Mouse (Mus musculus) CD4-positive, CD25-positive, alpha-beta regulatory T cell, adult 9 weeks (primary cell): ENCODE data around the gene Angpt4. TPM values are rescaled to one million over a fixed set of nuclear protein-coding genes. Genes with fewer than 3 reads are reported as not detected.

Experiments used
- polyA plus RNA-seq: library from polyadenylated mRNA; unstranded; fragments of 100-300 nt; shearing (Covaris generic); gene quantifications from one replicate; pipeline ENCODE4 v1.2.1, GENCODE M21; 2017

Gene Angpt4
- polyA plus RNA-seq = 0.11 TPM

GRCm38 (mm10) chr2:151910919-151911500 is at the start of gene Angpt4:
Angpt4 (plus strand) TSS chr2:151911210.

DNA sequence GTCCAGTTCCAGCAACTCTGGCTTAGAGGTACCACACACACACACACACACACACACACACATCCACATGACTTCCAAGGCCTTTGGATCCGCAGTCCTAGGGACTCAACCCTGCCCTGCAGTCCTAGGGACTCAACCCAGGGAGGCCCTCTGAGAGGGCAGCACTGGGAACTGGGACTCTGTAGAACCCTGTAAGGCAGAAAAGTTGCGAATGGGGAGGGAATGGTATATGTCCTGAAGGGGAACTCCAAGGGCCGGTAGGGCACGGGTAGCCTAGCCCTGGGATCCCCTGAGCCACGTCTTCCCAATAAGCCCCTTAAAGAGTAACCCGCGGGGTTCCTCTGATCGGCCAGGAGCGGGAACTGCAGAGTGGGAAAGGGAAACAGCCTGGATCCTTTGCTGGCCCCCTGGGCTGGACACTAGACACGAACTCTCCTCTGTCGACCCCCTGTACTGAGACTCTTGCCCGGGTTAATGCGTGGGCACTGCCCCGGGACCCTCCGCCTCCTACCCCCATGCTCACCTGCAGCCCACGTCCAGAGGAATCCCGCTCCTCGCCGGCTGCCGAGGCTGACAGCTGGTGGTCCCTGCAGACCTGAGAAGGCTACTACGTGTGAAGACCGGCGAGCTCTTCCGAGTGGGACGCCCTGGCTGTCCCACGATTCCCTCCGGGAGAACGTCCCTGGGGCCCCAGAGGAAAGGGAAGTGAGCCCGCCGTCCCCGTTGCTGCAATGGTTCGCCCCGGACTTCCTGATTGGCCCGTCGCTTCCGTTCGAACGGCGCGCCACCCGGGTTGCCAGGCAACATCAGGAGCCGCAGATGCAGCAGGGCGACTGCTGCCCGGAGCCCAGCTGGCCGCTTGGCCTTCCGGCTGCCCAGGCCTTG is 68.7 kb downstream of the Angpt4 start, which contains the start of gene Fam110a:
Gene Fam110a, minus strand, starts transcription at position 750 of the 885 bp plus-strand sequence.

Other genes starting within 250 kb of the Angpt4 start
- not detected for gene Rad21l, start 242.7 kb upstream of the Angpt4 start, polyA plus RNA-seq
- 0.26 TPM for gene Tmem74b, start 209.2 kb upstream of the Angpt4 start, polyA plus RNA-seq
- 88.2 TPM for gene Psmf1, start 167.0 kb upstream of the Angpt4 start, polyA plus RNA-seq
- not detected for gene Rspo4, start 68.3 kb upstream of the Angpt4 start, polyA plus RNA-seq
- 25.0 TPM for gene Fam110a, start 69.0 kb downstream of the Angpt4 start, polyA plus RNA-seq
- gene Slc52a3, start 85.3 kb downstream of the Angpt4 start, polyA plus RNA-seq = 10.0 TPM
- gene Scrt2, start 170.3 kb downstream of the Angpt4 start, polyA plus RNA-seq = not detected
- 2.7 TPM for gene Srxn1, start 194.3 kb downstream of the Angpt4 start, polyA plus RNA-seq
- gene Tcf15, start 232.4 kb downstream of the Angpt4 start, polyA plus RNA-seq = not detected